Mouse (Mus musculus) CD4-positive helper T cell, adult 2 months (primary cell): ENCODE data around the gene Tnip2.
A peak's percentile ranks its signal among the peaks of the same experiment; 100 is the strongest.

Experiments
- DNase-seq: peaks from one replicate; pipeline ENCODE4 v3.0.0-alpha.2; 2012; ENCODE audit warnings: low read depth, missing footprints, low spot score

Gene Tnip2

DNA sequence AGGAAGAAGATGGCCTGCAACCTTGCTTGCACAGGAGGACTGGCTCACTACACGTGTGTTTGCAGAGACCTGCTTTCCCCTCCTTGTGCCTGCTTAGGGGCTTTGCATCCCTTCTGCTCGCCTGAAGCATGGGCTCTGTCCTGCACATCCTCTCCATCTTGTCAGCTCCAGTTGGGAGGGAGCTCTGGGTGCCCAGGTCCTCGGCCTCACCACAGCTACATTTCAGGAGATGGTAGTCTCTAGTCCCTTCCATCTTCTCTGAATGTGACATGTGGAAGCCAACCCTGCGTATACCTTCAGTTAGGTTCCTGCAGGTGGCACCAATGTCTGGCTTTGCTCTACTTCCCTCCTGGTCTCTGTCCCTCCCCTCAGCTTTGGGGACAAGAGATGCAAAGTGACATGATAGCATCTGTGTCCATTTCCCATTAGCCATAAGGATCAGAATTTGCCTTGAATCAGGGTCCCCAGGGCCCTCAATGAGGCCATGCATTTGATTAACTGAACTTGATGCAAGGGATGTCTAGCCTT lies 10.2 kb upstream of the Tnip2 start:
- peak; percentile 33 for DNase-seq

DNA sequence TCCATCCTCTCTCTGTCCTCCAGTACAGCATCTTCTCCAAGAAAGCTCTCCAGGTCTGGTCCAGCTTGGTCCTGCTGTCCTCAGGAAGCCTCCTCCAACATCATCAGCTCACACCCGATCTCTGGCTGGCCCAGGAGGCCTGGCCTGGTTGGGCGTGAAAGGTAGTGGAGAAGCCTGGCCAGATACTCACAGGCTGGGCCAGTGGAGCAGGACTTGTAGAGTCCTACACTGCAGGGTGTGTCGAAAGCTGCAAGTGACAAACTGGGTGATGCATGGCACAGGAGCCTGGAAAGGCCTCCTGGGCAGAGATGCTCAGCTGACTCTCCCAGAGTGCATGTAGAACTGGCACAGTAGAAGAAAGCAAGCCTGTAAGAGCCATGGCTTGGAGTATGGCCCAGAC lies 7.5 kb upstream of the Tnip2 start:
- DNase-seq: no peak

DNA sequence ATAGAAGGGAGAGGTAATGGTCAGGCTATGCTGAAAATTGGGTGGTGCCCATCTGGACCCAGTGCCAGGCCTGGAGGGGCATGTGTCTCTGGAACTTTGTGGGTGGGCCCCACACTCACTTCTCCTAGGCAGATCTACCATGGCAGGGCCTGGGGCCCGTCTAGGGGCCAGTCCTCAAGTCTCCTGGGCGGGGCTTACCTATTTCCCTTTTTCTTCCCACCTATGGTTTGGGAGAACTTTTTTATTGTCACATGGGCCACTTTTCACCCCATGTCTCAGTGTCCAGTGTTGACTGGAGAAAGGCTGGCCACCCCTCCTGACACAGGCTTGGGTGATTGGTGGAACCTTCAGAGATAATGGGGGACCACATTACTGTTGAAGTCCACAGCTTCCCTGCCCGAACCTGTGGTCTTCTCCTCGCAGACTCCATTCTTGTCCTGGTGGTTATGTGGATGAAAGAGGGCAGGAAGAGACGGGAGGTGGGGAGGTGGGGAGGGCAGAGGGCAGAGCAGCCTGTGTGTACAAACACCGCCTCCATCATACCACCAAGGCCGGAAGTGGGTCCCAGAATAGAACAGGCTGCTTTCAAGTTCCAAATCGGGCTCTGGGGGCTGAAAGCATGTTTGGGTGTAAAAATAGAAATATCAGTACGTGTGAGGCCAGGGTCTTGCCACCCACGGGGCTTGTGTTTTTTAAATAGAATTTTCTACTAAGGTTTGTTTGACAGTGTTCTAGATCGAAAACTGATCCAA lies 6.8 kb upstream of the Tnip2 start:
- DNase-seq: peak; percentile 71

DNA sequence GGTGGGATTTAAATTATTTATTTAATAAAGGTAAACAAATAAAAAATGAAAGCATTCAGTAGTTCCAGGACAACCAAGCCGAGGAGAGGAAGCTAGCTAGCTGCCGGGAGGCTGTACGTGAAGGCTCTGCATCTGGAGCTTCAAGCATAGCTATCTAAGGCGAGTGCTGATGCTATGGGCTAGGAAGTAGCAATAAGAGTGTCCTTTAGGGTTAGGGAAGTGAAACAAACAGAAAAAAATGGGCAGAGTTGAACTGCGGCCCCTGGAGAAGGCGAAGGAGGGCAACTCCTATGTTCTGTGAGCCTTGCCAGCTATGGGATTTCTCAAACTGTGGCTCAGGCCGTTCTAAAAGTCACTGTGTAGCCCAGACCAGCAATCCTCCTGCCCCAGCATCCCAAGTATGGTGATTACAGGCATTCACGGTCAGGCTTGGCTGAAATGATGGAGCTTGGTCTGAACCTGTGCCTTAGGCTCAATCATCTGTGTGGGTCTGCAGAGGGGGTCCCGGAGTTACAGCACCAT lies 5.7 kb upstream of the Tnip2 start:
- DNase-seq: no peak

DNA sequence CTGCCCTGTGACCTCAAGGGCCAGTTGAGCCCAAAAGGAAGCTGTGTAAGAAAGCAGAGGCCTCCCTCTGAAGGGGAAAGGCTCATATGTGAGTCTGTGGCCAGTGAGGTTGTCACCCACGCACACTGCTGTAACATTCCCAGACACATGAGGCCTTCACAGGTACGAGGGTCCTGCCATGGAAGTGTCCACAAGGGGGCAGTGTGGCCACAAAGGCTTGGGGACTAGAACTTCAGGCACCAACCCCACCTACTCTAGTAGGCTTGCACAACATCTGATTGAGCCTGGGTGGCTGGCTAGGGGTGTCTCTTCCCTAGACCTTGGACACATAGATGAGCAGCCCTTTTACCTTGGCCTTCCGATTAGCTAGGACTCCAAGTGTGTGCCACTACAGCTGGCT lies 4.1 kb upstream of the Tnip2 start:
- peak; percentile 83 for DNase-seq

DNA sequence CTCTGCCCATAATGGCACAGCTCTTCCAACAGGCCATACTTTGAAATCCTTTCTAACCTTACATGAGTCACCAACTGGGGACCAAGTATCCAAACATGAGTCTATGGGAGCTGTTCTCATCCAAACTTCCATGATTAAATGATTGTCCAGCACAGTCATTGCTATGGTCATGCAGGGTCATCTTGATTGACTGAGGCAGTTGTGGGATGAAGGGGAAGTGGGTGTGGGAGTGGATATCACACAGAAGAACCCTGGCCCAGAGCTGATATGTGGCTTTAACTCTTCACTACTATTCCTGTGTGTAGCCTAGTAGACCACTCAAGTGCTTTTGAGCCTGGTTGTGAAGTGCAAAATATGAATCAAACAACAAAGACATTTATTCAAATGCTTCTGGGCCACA lies 1.3 kb upstream of the Tnip2 start:
- no peak for DNase-seq

DNA sequence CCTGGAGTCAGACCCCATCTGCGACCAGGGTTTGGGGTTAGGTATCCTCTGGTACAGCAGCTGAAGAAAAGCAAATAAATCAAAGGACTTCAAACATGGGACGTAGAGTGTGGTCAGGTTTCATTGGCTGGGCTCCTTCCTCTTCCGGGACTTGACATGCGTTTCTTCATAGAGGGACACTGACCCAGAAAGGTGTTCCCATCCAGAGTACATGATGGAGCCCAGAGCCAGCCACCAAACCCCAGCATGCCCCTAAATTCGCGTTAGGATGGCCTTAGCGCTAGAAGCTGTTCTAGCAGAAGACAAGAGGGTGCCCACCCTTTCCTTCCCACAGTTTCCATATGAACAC lies 401 bp upstream of the Tnip2 start:
- DNase-seq: no peak

DNA sequence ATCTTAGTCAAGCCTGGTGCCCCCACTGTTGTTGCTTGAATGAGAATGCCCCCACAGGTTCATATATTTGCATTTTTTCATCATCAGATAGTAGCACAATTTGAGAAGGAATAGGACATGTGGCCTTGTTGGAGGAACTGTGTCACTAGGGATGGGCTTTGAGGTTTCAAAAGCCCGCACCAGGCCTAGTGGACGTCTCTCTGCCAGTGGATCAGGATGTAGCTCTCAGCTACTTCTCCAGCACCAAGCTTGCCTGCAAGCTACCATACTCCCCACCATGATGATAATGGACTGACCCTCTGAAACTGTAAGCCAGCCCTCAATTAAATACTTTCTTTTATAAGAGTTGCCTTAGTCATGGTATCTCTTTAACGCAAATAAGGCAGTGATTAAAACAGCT lies 1.3 kb downstream of the Tnip2 start:
- DNase-seq: no peak

DNA sequence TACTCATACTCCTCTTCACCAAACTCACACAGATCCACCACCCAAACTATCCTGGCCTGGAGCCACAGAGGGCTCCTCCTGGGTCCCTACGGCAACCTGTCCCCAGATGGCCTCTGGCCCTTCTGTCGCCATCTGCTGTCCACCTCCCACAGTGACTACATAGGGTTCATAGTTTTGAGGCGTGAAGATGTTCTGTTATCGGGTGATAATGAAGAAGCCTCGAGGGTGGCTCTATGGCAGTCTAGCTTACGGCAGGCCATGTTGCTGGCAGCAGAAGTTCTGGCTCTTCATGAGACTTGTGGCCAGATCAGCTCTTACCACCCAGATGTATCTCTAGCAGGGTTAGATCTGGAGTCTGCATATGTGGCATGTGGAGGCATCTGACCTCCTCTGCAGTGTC lies 11.0 kb downstream of the Tnip2 start:
- DNase-seq: no peak

DNA sequence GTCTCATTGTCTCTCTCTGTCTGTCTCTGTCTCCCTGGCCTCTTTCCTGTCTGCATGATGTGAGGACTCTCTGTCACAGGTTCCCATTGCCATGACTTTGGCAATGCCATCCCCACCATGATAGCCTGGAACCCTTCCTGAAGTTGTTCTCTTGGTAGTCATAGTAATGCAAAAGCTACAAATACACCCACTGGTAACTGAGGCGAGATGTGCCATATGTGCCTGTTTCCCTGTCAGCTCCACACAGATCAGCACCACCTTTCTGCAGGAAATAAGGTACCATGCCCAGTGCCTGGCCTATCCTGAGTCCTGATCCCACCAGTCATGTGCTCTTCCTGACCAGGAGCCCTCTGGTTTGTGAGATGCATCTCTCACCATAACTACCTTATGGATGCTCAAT lies 11.4 kb downstream of the Tnip2 start:
- DNase-seq: no peak

DNA sequence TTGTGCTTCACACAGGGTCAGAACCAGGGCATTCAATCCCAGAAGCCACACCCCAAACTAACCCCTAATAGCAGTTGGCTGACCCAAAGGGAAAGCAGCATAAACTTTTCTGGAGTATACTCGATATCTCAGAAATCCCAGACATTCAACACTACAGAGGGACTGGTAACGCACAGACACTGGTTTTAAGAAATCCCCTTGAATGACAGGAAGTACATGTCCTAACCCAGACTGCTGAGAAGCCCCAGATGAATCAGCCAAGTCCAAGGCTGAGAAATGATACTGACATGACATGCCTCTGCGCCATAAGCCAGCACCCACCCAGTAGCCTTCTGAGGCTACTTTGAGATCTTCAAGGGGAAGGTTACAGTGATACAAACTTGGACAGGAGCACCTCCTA lies 12.2 kb downstream of the Tnip2 start:
- no peak for DNase-seq

DNA sequence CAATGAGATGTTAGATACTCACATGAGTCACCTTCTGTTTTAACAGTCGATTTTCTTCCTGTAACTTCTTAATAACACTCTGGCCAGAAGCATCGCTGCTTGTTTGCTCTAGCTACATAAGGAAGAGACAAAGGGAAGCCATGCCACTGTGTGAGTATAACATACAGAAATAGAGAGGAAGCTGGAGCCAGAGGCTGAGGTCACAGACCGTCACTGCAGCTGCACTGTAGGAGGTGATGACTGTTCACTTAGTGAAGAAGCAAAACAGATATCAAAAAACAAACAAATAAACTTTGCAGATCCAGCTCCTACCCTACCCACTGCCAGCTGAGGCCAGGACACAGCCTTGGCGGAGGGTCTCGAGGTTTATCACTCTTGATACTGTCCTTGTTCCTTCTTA lies 12.9 kb downstream of the Tnip2 start:
- DNase-seq: no peak

DNA sequence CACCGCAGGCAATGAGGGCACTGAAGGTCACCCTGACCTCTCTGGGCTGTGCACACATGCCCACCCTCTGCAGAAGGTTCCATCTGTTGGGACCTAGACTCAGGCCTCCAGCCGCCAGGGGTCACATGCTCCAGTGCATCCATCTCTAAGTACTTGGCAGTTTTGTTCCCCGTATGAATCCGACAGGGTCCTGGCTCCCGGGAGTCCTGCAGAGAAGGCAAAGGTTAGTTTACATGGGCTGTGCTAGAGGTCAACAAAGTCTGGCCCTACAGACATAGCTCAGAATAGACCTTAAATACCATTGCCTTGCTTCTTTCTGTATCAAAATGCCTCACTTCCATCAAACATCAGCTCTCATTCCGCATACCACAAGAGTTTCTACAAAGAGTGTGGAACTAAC lies 17.0 kb downstream of the Tnip2 start:
- no peak for DNase-seq

DNA sequence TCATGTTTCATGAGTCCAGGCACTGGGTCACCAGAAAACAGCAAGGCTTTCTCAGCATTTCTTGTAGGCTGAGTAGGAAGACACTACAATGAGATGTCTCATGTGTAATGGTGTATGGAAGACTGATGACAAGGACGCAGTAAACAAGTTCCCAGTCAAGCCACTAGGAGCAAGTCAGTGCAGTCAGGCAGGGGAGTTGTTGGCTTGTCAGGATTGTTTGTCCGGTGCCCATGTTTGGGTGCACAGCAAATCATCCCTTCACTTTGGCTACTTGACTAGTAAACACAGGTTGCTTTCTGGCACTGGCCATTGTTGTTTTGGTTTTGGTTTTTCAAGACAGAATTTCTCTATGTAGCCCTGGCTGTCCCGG lies 24.4 kb downstream of the Tnip2 start:
- no peak for DNase-seq

DNA sequence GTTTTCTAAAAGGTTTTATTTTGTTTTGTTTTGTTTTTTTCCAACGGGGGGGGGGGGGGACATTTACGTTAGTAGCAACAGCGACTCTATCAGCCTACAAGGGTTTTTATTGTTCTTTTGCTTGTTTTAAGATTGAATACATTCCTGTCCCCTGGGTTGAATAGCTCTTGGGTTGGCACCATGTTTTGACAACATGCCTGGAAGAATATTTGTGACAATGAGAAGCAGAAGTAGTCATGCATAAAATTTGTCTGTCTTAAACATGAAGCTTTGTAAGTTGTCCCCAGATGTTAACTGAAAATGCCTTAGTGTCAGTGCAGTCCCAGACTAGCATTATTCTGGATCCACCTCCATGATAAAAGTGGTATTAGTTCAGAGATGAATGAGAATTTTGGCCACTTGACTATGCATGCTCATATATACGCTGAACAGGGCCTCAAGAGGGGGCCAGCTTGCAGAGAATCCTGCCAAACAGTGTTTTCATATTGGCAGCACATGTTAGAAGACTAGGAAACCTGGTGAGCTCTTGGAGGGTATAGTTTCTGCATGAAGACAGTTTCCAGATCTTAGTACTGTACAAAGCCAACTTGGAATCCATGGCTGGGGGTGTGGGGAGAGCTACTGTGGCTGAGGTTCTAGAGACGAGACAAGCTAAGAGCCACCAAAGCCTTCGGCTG lies 24.9 kb downstream of the Tnip2 start:
- no peak for DNase-seq

DNA sequence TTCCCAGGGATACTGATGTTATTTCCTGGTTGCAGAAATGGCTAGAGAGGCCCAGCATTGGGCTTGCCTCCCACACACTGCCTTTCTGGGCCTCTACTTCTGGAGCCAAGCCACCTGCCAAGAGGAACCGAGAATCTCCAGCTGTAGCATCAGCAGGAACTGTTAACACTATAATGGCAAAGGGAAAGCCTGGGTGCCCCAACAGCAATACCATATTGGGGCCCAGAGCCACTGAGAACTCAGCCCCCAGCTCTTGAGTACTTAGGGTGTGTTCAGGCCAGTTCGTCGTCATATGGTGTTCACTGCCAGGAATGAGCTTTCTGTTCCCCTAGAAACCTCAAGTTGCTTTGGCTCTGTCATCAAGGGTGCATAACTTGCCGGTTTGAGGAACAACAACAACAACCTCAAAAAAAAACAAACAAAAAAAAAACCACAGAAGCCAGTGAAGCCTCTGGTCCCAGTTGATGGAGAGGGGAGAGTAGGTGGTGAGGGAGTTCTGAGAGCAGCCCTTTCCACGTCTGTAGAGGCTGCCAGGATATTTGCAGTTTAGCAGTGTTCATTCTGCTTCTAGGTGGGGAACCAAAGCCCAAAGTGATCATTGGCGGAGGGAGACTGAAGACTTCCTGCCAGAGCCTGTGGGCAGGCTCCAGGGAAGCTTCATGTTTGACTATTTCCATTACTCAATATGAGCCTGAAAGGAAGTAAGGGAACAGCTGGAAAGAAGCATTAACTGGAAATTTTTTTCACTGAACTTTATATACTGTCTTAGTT lies 26.3 kb downstream of the Tnip2 start:
- DNase-seq: no peak

DNA sequence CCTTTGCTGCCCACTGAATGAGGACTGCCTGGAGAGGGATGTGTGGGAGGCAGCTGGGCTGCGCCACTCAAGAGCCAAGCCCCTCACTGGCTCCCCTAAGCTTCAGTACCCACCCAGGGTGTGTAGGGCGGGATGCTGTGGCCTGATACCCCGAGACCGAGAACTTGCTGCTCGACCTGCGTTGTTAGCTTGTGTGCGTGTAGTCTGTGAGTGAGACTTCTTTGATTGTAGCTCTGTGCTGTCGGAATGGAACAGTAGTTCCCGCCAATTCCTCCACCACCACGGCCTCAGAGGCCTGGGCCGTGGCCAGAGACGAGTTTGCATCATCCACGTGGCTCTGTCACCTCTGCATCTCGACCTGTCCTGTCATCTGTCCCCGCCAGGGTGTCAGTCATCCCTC lies 28.1 kb downstream of the Tnip2 start:
- no peak for DNase-seq

DNA sequence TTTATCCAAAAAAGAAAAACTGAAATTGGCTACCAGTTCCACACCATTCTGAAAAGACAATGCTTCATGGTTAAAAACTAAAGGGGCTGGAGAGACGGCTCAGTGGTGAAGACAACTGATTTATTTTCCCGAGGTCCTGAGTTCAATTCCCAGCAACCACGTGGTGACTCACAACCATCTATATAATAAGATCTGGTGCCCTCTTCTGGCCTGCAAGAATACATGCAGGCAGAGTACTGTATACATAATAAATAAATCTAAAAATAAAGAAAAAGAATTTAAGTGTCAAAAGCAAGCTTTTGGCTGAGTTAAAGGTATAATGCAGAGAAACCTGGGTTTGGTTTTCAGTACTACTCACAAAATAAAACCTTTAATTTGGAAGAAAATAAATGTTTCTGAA lies 32.9 kb downstream of the Tnip2 start:
- no peak for DNase-seq

DNA sequence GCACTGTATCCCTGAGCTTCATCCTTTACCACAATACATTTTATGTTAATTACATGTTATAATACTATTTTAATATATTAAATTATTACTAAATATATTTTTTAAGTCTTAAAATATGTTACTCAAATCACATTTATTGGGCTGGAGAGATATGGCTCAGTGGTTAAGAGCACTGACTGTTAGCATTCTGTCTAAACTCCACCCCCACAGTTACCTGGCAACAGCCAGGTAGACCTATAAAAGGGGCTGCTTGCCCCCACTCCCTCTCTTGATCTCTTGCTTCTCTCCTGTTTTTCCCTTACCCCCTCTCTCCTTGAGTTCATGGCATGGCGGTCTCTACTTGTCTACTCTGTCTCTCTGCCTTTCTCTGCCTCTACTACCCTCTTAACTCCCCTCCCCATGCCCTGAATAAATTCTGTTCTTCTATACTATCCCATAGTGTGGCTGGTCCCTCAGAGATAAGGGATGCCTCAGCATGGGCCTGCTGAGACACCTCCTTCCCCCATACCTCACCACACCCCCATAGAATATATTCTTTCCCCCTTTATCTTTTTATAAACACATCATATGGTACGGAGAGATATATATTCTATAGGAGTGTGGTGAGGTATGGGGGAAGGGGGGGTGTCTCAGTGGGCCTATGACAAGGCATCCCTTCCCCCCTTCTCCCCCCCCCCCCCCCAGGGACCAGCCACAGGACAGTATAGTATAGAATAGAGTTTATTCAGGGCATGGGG lies 45.6 kb downstream of the Tnip2 start:
- no peak for DNase-seq

DNA sequence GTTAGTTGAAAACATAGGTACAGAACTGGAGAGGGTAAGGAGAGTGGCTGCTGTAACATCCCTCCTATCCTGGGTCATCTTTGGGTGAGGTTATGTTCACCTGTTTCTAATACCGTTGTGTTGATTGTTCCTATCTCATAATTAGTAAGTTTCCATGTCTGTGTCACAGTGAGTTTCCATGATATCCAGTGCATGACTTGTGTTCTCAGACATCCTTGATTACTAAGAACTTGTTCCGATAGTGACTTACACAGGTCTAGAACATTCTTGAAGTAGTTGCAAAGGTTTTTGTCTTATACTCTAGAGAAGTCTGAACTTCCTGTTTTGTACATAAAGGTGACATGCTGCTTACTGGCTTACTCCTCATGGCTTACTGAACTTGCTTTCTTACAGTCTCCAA lies 47.1 kb downstream of the Tnip2 start:
- peak; percentile 68 for DNase-seq

DNA sequence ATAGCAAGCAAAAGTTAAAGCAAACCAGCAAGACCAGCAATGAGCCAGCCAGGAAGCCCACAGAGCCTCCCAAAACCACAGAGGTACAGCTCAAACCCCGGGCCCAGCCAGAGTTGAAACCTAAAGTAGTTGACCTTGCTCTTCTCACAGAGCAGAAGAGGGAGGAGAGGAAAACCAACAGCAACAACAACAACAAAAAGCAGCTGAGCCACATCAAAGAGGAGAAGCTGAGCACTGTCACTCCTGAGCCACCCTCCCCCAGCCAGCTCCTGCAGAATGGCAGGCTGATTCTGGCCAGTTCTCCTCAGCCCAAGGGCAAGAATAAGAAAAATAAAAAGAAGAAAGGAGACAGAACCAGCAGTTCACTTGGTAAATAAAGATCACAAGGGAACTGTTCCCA lies 47.7 kb downstream of the Tnip2 start:
- DNase-seq: peak; percentile 78

DNA sequence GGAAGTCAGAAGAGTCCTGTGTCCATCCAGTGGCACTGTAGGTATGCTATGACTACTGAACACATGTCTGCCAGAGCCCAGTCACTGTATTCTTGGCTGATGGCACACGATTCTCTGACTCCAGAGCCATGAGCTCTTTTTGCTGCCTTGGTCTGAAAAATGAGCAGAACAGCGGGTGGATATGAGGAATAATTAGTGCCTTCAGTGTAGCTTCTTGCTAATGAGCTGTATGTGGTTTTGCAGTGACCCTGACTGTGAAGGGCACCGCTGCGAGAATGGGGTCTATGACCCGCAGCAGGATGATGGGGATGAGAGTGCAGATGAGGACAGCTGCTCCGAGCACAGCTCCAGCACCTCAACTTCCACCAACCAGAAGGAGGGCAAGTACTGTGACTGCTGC lies 52.0 kb downstream of the Tnip2 start:
- no peak for DNase-seq
